Mouse (Mus musculus) cortical plate, adult 2 months (tissue): ENCODE results near the gene Khk. TPM values are rescaled to one million over a fixed set of nuclear protein-coding genes. Genes with fewer than 3 reads are reported as not detected.

Source experiments
- H3K27ac ChIP-seq: fragments of 200-500 bp; 2 replicates; pipeline ENCODE4 v1.5.1; 2012; ENCODE audit warnings: low read length, control low read depth, inconsistent platforms; ENCODE audit not compliant: insufficient read depth
- H3K4me1 ChIP-seq: fragments of 200-500 bp; 2 replicates; pipeline ENCODE4 v1.6.1; 2011; ENCODE audit warnings: low read length; ENCODE audit not compliant: control insufficient read depth, insufficient read depth
- H3K4me3 ChIP-seq: fragments of 200-500 bp; 2 replicates; pipeline ENCODE4 v1.5.1; 2011; ENCODE audit warnings: mild to moderate bottlenecking, low read length, control low read depth; ENCODE audit not compliant: insufficient read depth
- CTCF ChIP-seq: fragments of 200-500 bp; IDR thresholded peaks from 2 replicates; pipeline ENCODE4 v1.5.1; 2011; ENCODE audit warnings: mild to moderate bottlenecking, control low read depth, low read length; ENCODE audit not compliant: insufficient read depth; ENCODE audit errors: extremely low read depth
- POLR2A ChIP-seq: fragments of 200-500 bp; IDR thresholded peaks from 2 replicates; pipeline ENCODE4 v1.6.1; 2011; ENCODE audit warnings: mild to moderate bottlenecking, low read length, control low read depth; ENCODE audit not compliant: insufficient read depth; ENCODE audit errors: extremely low read depth
- polyA plus RNA-seq: library from polyadenylated mRNA; depleted of rRNA; stranded (reverse); fragments of >200 nt; gene quantifications from 2 replicates; pipeline ENCODE4 v1.2.3, GENCODE M21; 2012

Gene Khk
- polyA plus RNA-seq, 1 experiment: 29.0 TPM

- H3K4me1 ChIP-seq: no peaks in the 10 kb centered on the region
- no peak overlapping the region for H3K4me3 ChIP-seq
- H3K27ac ChIP-seq: no peak overlapping the region
- no peak for TF ChIP-seq CTCF
- no peak for TF ChIP-seq POLR2A
These were observed 1.2 kb upstream of the Khk start for GRCm38 (mm10) chr5:30919831-30920614.

GRCm38 (mm10) chr5:30920621-30921020, 610 bp upstream of the Khk start:
- Histone ChIP-seq H3K4me1 (no peaks in the 10 kb centered on the region), H3K27ac (no peak overlapping the region), H3K4me3 (no peak overlapping the region)
- TF ChIP-seq CTCF: no peak
- no peak for TF ChIP-seq POLR2A

DNA sequence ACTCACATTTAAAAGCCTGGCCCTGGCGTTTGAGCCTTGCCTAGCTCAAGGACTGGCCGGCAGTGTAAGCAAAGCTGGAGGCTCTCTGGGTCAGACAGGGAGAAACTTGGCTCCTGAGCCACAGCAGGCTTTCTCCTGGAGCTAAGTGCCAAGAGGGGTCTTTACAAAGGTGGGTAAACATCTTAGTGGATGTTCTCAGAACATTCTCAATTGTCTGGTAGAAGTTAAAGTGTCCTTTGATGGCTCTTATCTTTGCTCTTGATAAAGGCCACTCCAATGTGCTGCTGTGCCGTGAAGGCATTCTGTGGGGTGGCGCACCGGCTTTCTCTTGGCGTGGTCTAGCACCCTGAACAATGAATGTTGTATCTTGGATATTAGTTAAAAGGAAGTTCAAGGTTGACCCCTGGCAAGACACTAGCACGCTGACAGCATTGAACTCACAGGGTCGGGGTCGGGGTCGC, 1.4 kb downstream of the Khk start:
- TF ChIP-seq CTCF (no peak), POLR2A (no peak)
- Histone ChIP-seq H3K4me1 (no peaks in the 10 kb centered on the region), H3K27ac (no peak overlapping the region), H3K4me3 (peak overlapping the region; percentile 62; the same call in 1 of the 2 replicates)

DNA sequence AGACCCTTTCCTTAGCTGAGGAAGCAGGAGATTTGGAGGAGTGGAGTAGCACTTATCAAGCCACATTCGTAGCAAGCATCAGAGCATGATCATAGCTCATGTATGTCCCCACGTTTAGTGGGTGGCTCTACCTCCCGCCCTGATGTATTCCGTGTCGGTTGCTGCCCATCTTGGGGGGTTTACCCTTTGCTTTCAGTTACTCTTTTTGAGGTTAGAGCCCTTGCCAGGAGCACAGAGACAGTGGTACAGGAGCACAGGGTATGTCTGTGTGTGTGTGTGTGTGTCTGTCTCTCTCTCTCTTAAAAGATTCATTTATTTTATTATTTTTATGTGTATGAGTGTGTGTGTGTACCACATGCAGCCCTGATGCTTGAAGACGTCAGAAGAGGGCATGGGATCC, 1.9 kb downstream of the Khk start:
- Histone ChIP-seq H3K4me1 (no peaks in the 10 kb centered on the region), H3K27ac (no peak overlapping the region), H3K4me3 (no peak overlapping the region)
- TF ChIP-seq CTCF: no peak

GRCm38 (mm10) chr5:30924614-30925013, 3.4 kb downstream of the Khk start:
- Histone ChIP-seq H3K4me1 (no peaks in the 10 kb centered on the region), H3K27ac (no peak overlapping the region), H3K4me3 (no peak overlapping the region)
- TF ChIP-seq CTCF: no peak
- TF ChIP-seq POLR2A: no peak

GRCm38 (mm10) chr5:30925217-30925616, 4.0 kb downstream of the Khk start:
- Histone ChIP-seq H3K4me1 (no peaks in the 10 kb centered on the region), H3K27ac (no peak overlapping the region), H3K4me3 (no peak overlapping the region)
- TF ChIP-seq POLR2A (no peak), CTCF (no peak)

DNA sequence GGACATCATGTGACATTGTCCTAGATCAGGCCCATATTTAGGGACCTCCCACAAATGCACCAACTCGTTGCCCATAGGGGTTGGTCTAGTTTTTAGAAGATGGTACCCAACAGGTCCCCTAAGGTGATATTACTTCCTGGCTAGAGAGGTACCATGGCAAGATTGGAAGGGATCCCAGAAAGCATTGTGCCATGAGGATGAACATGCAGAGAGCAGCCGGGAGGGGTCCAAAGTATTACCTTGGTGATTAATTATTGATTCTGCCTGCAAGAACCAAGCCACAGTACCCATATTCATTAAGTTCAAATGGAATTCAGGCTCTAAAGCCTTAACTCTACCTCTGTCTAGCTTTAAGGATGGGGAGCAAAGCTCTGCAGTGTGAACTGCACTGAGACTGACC, 4.8 kb downstream of the Khk start:
- Histone ChIP-seq H3K27ac (no peak overlapping the region), H3K4me3 (no peak overlapping the region), H3K4me1 (no peaks in the 10 kb centered on the region)
- TF ChIP-seq POLR2A (no peak), CTCF (no peak)

DNA sequence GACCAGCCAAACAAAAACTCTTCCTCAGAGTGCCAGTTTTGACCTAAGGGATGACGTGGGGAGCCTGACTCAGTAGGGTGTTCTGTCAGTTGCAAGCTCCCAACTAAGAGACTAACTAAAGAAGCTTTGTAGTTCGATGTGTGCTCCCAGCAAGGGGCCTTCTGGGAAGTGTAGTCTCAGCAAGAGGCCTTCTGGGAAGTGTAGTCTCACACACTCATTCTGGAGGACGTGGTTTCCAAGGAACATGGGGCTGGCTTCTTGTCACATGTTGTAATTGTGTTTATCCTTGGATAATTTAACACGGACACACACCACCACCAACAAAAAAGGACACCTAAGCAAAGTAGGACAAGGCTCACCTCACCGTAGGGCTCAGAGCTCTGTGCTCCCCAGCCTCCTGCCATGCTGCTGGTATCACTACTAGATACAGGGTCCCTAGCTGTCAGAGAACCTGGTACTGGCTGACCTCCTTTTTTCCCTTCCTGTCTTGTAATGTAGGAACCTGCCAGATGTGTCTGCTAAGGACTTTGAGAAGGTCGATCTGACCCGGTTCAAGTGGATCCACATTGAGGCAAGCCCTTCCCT, 6.8 kb downstream of the Khk start:
- H3K27ac ChIP-seq: no peak overlapping the region
- H3K4me3 ChIP-seq: no peak overlapping the region
- H3K4me1 ChIP-seq: no peaks in the 10 kb centered on the region
- no peak for TF ChIP-seq POLR2A
- no peak for TF ChIP-seq CTCF

GRCm38 (mm10) chr5:30930121-30930520, 8.9 kb downstream of the Khk start:
- TF ChIP-seq POLR2A: no peak
- TF ChIP-seq CTCF: peak; percentile 91
- Histone ChIP-seq H3K4me1 (no peaks in the 10 kb centered on the region), H3K4me3 (no peak overlapping the region), H3K27ac (no peak overlapping the region)

DNA sequence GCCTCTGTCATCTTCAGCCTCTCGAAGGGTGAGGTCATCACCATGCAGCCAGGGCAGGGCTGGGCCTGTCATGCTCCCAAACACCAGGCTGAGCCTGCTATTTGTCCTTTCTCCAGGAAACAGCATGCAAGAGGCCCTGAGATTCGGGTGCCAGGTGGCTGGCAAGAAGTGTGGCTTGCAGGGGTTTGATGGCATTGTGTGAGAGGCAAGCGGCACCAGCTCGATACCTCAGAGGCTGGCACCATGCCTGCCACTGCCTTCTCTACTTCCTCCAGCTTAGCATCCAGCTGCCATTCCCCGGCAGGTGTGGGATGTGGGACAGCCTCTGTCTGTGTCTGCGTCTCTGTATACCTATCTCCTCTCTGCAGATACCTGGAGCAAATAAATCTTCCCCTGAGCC, 9.6 kb downstream of the Khk start:
- Histone ChIP-seq H3K4me3 (no peak overlapping the region), H3K27ac (no peak overlapping the region), H3K4me1 (no peaks in the 10 kb centered on the region)
- TF ChIP-seq CTCF (no peak), POLR2A (no peak)
